ENCODE assay signal across 17 mouse cellular contexts in the genomic region with DNA sequence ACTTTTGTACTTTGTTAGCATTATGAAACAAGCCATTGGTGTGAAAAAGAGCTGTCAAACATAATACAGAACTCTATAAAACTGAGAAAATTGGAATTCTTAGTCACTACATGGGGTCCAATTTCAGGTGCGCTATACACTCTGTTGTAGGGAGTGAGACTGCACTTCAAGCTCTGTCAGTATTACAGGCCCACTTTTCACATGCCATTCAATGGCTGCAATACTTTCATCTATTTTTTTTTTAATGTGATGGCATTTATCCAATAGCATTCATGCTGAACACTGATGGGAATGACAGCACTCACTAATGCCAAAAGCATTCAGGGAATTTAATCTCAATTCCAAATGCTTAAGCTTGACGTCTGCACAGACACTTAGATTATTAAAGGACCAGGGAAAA.
DNase-seq lines count a peak whose midpoint lies in the region; ATAC-seq and TF ChIP-seq lines count a peak whose summit lies in the region.
"Had no signal": no experiment of that assay in that cellular context is flagged by ENCODE, and none has a peak within 500 bp of the region (broad histone marks: within the 10 kb centered on the region; RNA-seq: fewer than 3 reads in every experiment).

No protein-coding gene starts in this region.

- no peak overlapping the region for H3K27ac ChIP-seq in midbrain, embryonic 11.5 days (ENCODE audit: low read depth, low read length)
- H3K27ac ChIP-seq in midbrain, embryonic 10.5 days (replicated peaks) = no peak overlapping the region
- no peak overlapping the region for H3K27ac ChIP-seq in midbrain, embryonic 16.5 days (ENCODE audit: low read length)
- H3K27ac ChIP-seq in left cerebral cortex, adult 2 months = no peak overlapping the region
- H3K27ac ChIP-seq: intestine, embryonic 15.5 days had no signal

- WGBS in midbrain, embryonic 11.5 days = 74% methylated on average over 2 of the region's 2 CpGs
- 79% methylated on average over 2 of the region's 2 CpGs for WGBS in midbrain, embryonic 10.5 days
- WGBS in midbrain, embryonic 16.5 days = 33% methylated on average over 2 of the region's 2 CpGs

- H3K9me3 ChIP-seq in midbrain, embryonic 11.5 days (ENCODE audit: control insufficient read depth, low read length) = no peaks in the 10 kb centered on the region
- H3K9me3 ChIP-seq in midbrain, embryonic 10.5 days (replicated peaks) = no peaks in the 10 kb centered on the region
- H3K9me3 ChIP-seq in midbrain, embryonic 16.5 days (replicated peaks; ENCODE audit: control insufficient read depth, low read length, poor library complexity, severe bottlenecking) = no peaks in the 10 kb centered on the region
- H3K9me3 ChIP-seq: G1E; intestine, embryonic 15.5 days had no signal

- H3K4me2 ChIP-seq in midbrain, embryonic 11.5 days = no peak overlapping the region
- H3K4me2 ChIP-seq in midbrain, embryonic 16.5 days (ENCODE audit: low read length) = no peak overlapping the region
- H3K4me2 ChIP-seq: intestine, embryonic 15.5 days had no signal

- H3K4me3 ChIP-seq in midbrain, embryonic 11.5 days (ENCODE audit: low read depth, low read length) = no peak overlapping the region
- H3K4me3 ChIP-seq in midbrain, embryonic 10.5 days = no peak overlapping the region
- no peak overlapping the region for H3K4me3 ChIP-seq in midbrain, embryonic 16.5 days (ENCODE audit: low read depth, low read length)
- H3K4me3 ChIP-seq in left cerebral cortex, adult 2 months = no peak overlapping the region
- H3K4me3 ChIP-seq: intestine, embryonic 15.5 days had no signal

- no peak overlapping the region for H3K9ac ChIP-seq in midbrain, embryonic 11.5 days (ENCODE audit: low read length)
- H3K9ac ChIP-seq in midbrain, embryonic 16.5 days (ENCODE audit: low read depth, low read length) = no peak overlapping the region
- H3K9ac ChIP-seq: intestine, embryonic 15.5 days had no signal

- H3K4me1 ChIP-seq in midbrain, embryonic 11.5 days (ENCODE audit: control insufficient read depth, insufficient read depth, low read length) = no peaks in the 10 kb centered on the region
- no peaks in the 10 kb centered on the region for H3K4me1 ChIP-seq in midbrain, embryonic 10.5 days
- no peaks in the 10 kb centered on the region for H3K4me1 ChIP-seq in midbrain, embryonic 16.5 days (ENCODE audit: control insufficient read depth, insufficient read depth, low read length)
- H3K4me1 ChIP-seq: intestine, embryonic 15.5 days had no signal

- ATAC-seq in midbrain, embryonic 11.5 days (ENCODE audit: low FRiP score) = no peak
- ATAC-seq in midbrain, embryonic 16.5 days = peak; percentile 77
- ATAC-seq: CD4-positive, CD25-positive, alpha-beta regulatory T cell, adult 4 months; intestine, embryonic 15.5 days had no signal

- intact Hi-C loops in left cerebral cortex, adult 2 months (cut with DNase I) = no loop called here

- DNase-seq in heart, adult 11 months = peak; percentile 8
- DNase-seq in heart, adult 8-10 months (ENCODE audit: low spot score) = no peak
- peak; percentile 59 for DNase-seq in midbrain, embryonic 11.5 days (ENCODE audit: low spot score, missing footprints)
- DNase-seq in midbrain, embryonic 10.5 days (ENCODE audit: low spot score) = no peak
- DNase-seq in brain, embryonic 18.5 days (ENCODE audit: low read depth, low spot score) = peak; percentile 20
- no peak for DNase-seq in left cerebral cortex, adult 2 months (ENCODE audit: extremely low spot score in 1 of 2, low spot score in 2 of 2)
- DNase-seq in thymus, postnatal 14 days = no peak
- DNase-seq: adrenal gland, adult 8-10 months; embryo, embryonic 11 days; heart, postnatal 4 days; kidney, postnatal 4 days; liver; lung, adult 18-20 months had no signal

- no peaks in the 10 kb centered on the region for H3K36me3 ChIP-seq in midbrain, embryonic 11.5 days (ENCODE audit: control insufficient read depth, insufficient read depth, low read length)
- no peaks in the 10 kb centered on the region for H3K36me3 ChIP-seq in midbrain, embryonic 10.5 days
- no peaks in the 10 kb centered on the region for H3K36me3 ChIP-seq in midbrain, embryonic 16.5 days (ENCODE audit: control insufficient read depth, insufficient read depth, low read length)
- H3K36me3 ChIP-seq: G1E; intestine, embryonic 15.5 days had no signal

- H3K27me3 ChIP-seq in midbrain, embryonic 11.5 days (ENCODE audit: control insufficient read depth, insufficient read depth, low read length) = no peaks in the 10 kb centered on the region
- H3K27me3 ChIP-seq in midbrain, embryonic 10.5 days (ENCODE audit: low read depth, poor library complexity, severe bottlenecking) = no peaks in the 10 kb centered on the region
- H3K27me3 ChIP-seq in midbrain, embryonic 16.5 days (ENCODE audit: control insufficient read depth, insufficient read depth, low read depth, low read length) = no peaks in the 10 kb centered on the region
- H3K27me3 ChIP-seq: intestine, embryonic 15.5 days had no signal

- TF ChIP-seq CTCF in left cerebral cortex, adult 2 months (IDR thresholded peaks at IDR 0.05) = no peak

Comparison
In these comparisons a context has a peak if more than half of its experiments do, and no peak if none do; other contexts are left out.
1. DNase-seq: peak in heart, adult 11 months (single experiment), midbrain, embryonic 11.5 days (single experiment) and brain, embryonic 18.5 days (single experiment); none in heart, adult 8-10 months (single experiment), midbrain, embryonic 10.5 days (single experiment), left cerebral cortex, adult 2 months (0 of 2) and thymus, postnatal 14 days (single experiment).